Mouse (Mus musculus): Measurements from ENCODE around the gene Syt6.

The Syt6 gene

GRCm38 (mm10) chr3:103649716-103650115 is 74.7 kb downstream of the Syt6 start:
- H3K36me3 ChIP-seq (ENCODE audit: control insufficient read depth, insufficient read depth, low read length, poor library complexity, severe bottlenecking) = no peaks in the 10 kb centered on the region
- no peak for DNase-seq (ENCODE audit: low read depth, low spot score)
- no peaks in the 10 kb centered on the region for H3K27me3 ChIP-seq (ENCODE audit: control insufficient read depth, insufficient read depth, low read length, poor library complexity, severe bottlenecking)

GRCm38 (mm10) chr3:103650406-103650805 is 75.4 kb downstream of the Syt6 start:
- no peaks in the 10 kb centered on the region for H3K36me3 ChIP-seq (ENCODE audit: control insufficient read depth, insufficient read depth, low read length, poor library complexity, severe bottlenecking)
- no peaks in the 10 kb centered on the region for H3K27me3 ChIP-seq (ENCODE audit: control insufficient read depth, insufficient read depth, low read length, poor library complexity, severe bottlenecking)
- DNase-seq (ENCODE audit: low read depth, low spot score) = no peak

GRCm38 (mm10) chr3:103660012-103660411 is 85.0 kb downstream of the Syt6 start:
- H3K36me3 ChIP-seq (ENCODE audit: control insufficient read depth, insufficient read depth, low read length, poor library complexity, severe bottlenecking) = no peaks in the 10 kb centered on the region
- no peak for DNase-seq (ENCODE audit: low read depth, low spot score)
- no peaks in the 10 kb centered on the region for H3K27me3 ChIP-seq (ENCODE audit: control insufficient read depth, insufficient read depth, low read length, poor library complexity, severe bottlenecking)

GRCm38 (mm10) chr3:103661714-103662113 is 86.7 kb downstream of the Syt6 start:
- Histone ChIP-seq H3K27me3 (ENCODE audit: control insufficient read depth, insufficient read depth, low read length, poor library complexity, severe bottlenecking) (no peaks in the 10 kb centered on the region), H3K36me3 (ENCODE audit: control insufficient read depth, insufficient read depth, low read length, poor library complexity, severe bottlenecking) (no peaks in the 10 kb centered on the region)
- DNase-seq (ENCODE audit: low read depth, low spot score) = no peak

GRCm38 (mm10) chr3:103663385-103663784 is 88.4 kb downstream of the Syt6 start:
- Histone ChIP-seq H3K36me3 (ENCODE audit: control insufficient read depth, insufficient read depth, low read length, poor library complexity, severe bottlenecking) (no peaks in the 10 kb centered on the region), H3K27me3 (ENCODE audit: control insufficient read depth, insufficient read depth, low read length, poor library complexity, severe bottlenecking) (no peaks in the 10 kb centered on the region)
- no peak for DNase-seq (ENCODE audit: low read depth, low spot score)

- H3K27me3 ChIP-seq (ENCODE audit: control insufficient read depth, insufficient read depth, low read length, poor library complexity, severe bottlenecking) = no peaks in the 10 kb centered on the region
- H3K36me3 ChIP-seq (ENCODE audit: control insufficient read depth, insufficient read depth, low read length, poor library complexity, severe bottlenecking) = no peaks in the 10 kb centered on the region
- DNase-seq (ENCODE audit: low read depth, low spot score) = no peak
Measured at GRCm38 (mm10) chr3:103672113-103672512, 97.1 kb downstream of the Syt6 start.

- Histone ChIP-seq H3K27me3 (ENCODE audit: control insufficient read depth, insufficient read depth, low read length, poor library complexity, severe bottlenecking) (no peaks in the 10 kb centered on the region), H3K36me3 (ENCODE audit: control insufficient read depth, insufficient read depth, low read length, poor library complexity, severe bottlenecking) (no peaks in the 10 kb centered on the region)
- DNase-seq (ENCODE audit: low read depth, low spot score) = no peak
Measured at GRCm38 (mm10) chr3:103672716-103673115, 97.7 kb downstream of the Syt6 start.

- DNase-seq (ENCODE audit: low read depth, low spot score) = no peak
- Histone ChIP-seq H3K27me3 (ENCODE audit: control insufficient read depth, insufficient read depth, low read length, poor library complexity, severe bottlenecking) (no peaks in the 10 kb centered on the region), H3K36me3 (ENCODE audit: control insufficient read depth, insufficient read depth, low read length, poor library complexity, severe bottlenecking) (no peaks in the 10 kb centered on the region)
Measured at GRCm38 (mm10) chr3:103678811-103679210, 103.8 kb downstream of the Syt6 start.

- Histone ChIP-seq H3K36me3 (ENCODE audit: control insufficient read depth, insufficient read depth, low read length, poor library complexity, severe bottlenecking) (no peaks in the 10 kb centered on the region), H3K27me3 (ENCODE audit: control insufficient read depth, insufficient read depth, low read length, poor library complexity, severe bottlenecking) (no peaks in the 10 kb centered on the region)
- DNase-seq (ENCODE audit: low read depth, low spot score) = no peak
Measured at GRCm38 (mm10) chr3:103682473-103682872, 107.4 kb downstream of the Syt6 start.

GRCm38 (mm10) chr3:103683234-103683965 is 108.4 kb downstream of the Syt6 start:
- no peaks in the 10 kb centered on the region for H3K27me3 ChIP-seq (ENCODE audit: control insufficient read depth, insufficient read depth, low read length, poor library complexity, severe bottlenecking)
- H3K36me3 ChIP-seq (ENCODE audit: control insufficient read depth, insufficient read depth, low read length, poor library complexity, severe bottlenecking) = no peaks in the 10 kb centered on the region
- DNase-seq (ENCODE audit: low read depth, low spot score) = no peak

- no peaks in the 10 kb centered on the region for H3K36me3 ChIP-seq (ENCODE audit: control insufficient read depth, insufficient read depth, low read length, poor library complexity, severe bottlenecking)
- DNase-seq (ENCODE audit: low read depth, low spot score) = no peak
Measured at GRCm38 (mm10) chr3:103683966-103684319, 108.9 kb downstream of the Syt6 start.

GRCm38 (mm10) chr3:103689043-103689442 is 114.0 kb downstream of the Syt6 start:
- DNase-seq (ENCODE audit: low read depth, low spot score) = no peak
- H3K27me3 ChIP-seq (ENCODE audit: control insufficient read depth, insufficient read depth, low read length, poor library complexity, severe bottlenecking) = no peaks in the 10 kb centered on the region
- H3K36me3 ChIP-seq (ENCODE audit: control insufficient read depth, insufficient read depth, low read length, poor library complexity, severe bottlenecking) = no peaks in the 10 kb centered on the region

More at GRCm38 (mm10) chr3:103683966-103684319, 108.9 kb downstream of the Syt6 start:
- H3K27me3 ChIP-seq (ENCODE audit: control insufficient read depth, insufficient read depth, low read length, poor library complexity, severe bottlenecking) = no peaks in the 10 kb centered on the region

GRCm38 (mm10) chr3:103690506-103690905 is 115.5 kb downstream of the Syt6 start:
- Histone ChIP-seq H3K27me3 (ENCODE audit: control insufficient read depth, insufficient read depth, low read length, poor library complexity, severe bottlenecking) (no peaks in the 10 kb centered on the region), H3K36me3 (ENCODE audit: control insufficient read depth, insufficient read depth, low read length, poor library complexity, severe bottlenecking) (no peaks in the 10 kb centered on the region)
- DNase-seq (ENCODE audit: low read depth, low spot score) = peak; percentile 43

All from splenic B cell, adult 2 months (primary cell).